Mouse (Mus musculus) MEL (cell line): ENCODE results near the gene Pold4. TPM values are rescaled to one million over a fixed set of nuclear protein-coding genes. Genes with fewer than 3 reads are reported as not detected.

ENCODE experiments used
- DNase-seq: peaks from one replicate; pipeline ENCODE4 v3.0.0; 2011; ENCODE audit warnings: low read depth, low spot score
- H3K27ac ChIP-seq: 2 replicates; pipeline ENCODE4 v1.5.1; 2012; ENCODE audit warnings: low read depth, mild to moderate bottlenecking, control low read depth, low read length, moderate library complexity; ENCODE audit not compliant: control insufficient read depth
- H3K27me3 ChIP-seq, 2 experiments: fragments of 150-350 bp in 1 of 2; sonication (generic) in 1 of 2; 2 replicates each; pipeline ENCODE4 v1.6.1; 2012; ENCODE audit warnings: low read length in 2 of 2, mild to moderate bottlenecking in 2 of 2, improper control_type of control experiment in 1 of 2, moderate library complexity in 1 of 2; ENCODE audit not compliant: insufficient read depth in 2 of 2, control insufficient read depth in 1 of 2
- H3K36me3 ChIP-seq, 2 experiments: 2 replicates each; pipeline ENCODE4 v1.6.1; 2012 to 2014; ENCODE audit warnings: low read length in 2 of 2, improper control_type of control experiment in 1 of 2, inconsistent platforms in 1 of 2, mild to moderate bottlenecking in 1 of 2; ENCODE audit not compliant: insufficient read depth in 2 of 2, control insufficient read depth in 1 of 2
- H3K4me1 ChIP-seq, 2 experiments: fragments of 150-350 bp in 1 of 2; sonication (generic) in 1 of 2; 2 replicates each; pipeline ENCODE4 v1.6.1; 2012; ENCODE audit warnings: low read length in 2 of 2, improper control_type of control experiment in 1 of 2, mild to moderate bottlenecking in 1 of 2; ENCODE audit not compliant: insufficient read depth in 2 of 2, control insufficient read depth in 1 of 2
- H3K4me3 ChIP-seq, 2 experiments: fragments of 150-350 bp in 1 of 2; sonication (generic) in 1 of 2; 2 replicates each; pipeline ENCODE4 v1.5.1; 2012; ENCODE audit warnings: low read depth in 2 of 2, low read length in 2 of 2, mild to moderate bottlenecking in 2 of 2, moderate library complexity in 2 of 2, control low read depth in 1 of 2, improper control_type of control experiment in 1 of 2; ENCODE audit not compliant: control insufficient read depth in 1 of 2, insufficient read depth in 1 of 2
- H3K79me2 ChIP-seq: 2 replicates; pipeline ENCODE4 v1.6.1; 2012; ENCODE audit warnings: mild to moderate bottlenecking, low read length, moderate library complexity; ENCODE audit not compliant: control insufficient read depth, poor library complexity, insufficient read depth
- H3K9ac ChIP-seq: 2 replicates; pipeline ENCODE4 v1.6.1; 2012; ENCODE audit warnings: low read depth, mild to moderate bottlenecking, control low read depth, low read length, moderate library complexity; ENCODE audit not compliant: control insufficient read depth, poor library complexity, severe bottlenecking
- H3K9me3 ChIP-seq: fragments of 150-350 bp; sonication (generic); replicated peaks from 2 replicates; pipeline ENCODE4 v1.6.1; 2012; ENCODE audit warnings: mild to moderate bottlenecking, low read length, improper control_type of control experiment, moderate library complexity; ENCODE audit not compliant: insufficient read depth
- BHLHE40 ChIP-seq: IDR thresholded peaks from 2 replicates; pipeline ENCODE4 v1.6.1; 2012; ENCODE audit warnings: low read depth, mild to moderate bottlenecking, inconsistent platforms, low read length, improper control_type of control experiment, borderline replicate concordance
- EP300 ChIP-seq, 2 experiments: IDR thresholded peaks; 2 replicates each; pipeline ENCODE4 v1.6.1; 2011; ENCODE audit warnings: improper control_type of control experiment in 2 of 2, low read length in 2 of 2, low read depth in 1 of 2, mild to moderate bottlenecking in 1 of 2
- GATA1 ChIP-seq: IDR thresholded peaks from 2 replicates; pipeline ENCODE4 v1.6.1; 2011; ENCODE audit warnings: low read depth, low read length, improper control_type of control experiment
- MAFK ChIP-seq: IDR thresholded peaks from 2 replicates; pipeline ENCODE4 v1.6.1; 2011; ENCODE audit warnings: low read depth, mild to moderate bottlenecking, low read length, improper control_type of control experiment, borderline replicate concordance
- MXI1 ChIP-seq: IDR thresholded peaks from 2 replicates; pipeline ENCODE4 v1.6.1; 2011; ENCODE audit warnings: mild to moderate bottlenecking, low read depth, low read length, improper control_type of control experiment
- MYB ChIP-seq: IDR thresholded peaks from 2 replicates; pipeline ENCODE4 v1.6.1; 2011; ENCODE audit warnings: mild to moderate bottlenecking, low read depth, low read length, improper control_type of control experiment
- NELFE ChIP-seq: IDR thresholded peaks from 2 replicates; pipeline ENCODE4 v1.6.1; 2011; ENCODE audit warnings: low read depth, low read length, improper control_type of control experiment
- POLR2AphosphoS5 ChIP-seq: IDR thresholded peaks from 2 replicates; pipeline ENCODE4 v1.6.1; 2012; ENCODE audit warnings: low read depth, borderline replicate concordance, mild to moderate bottlenecking, inconsistent platforms, low read length, moderate library complexity, mixed read lengths
- RCOR1 ChIP-seq: IDR thresholded peaks from 2 replicates; pipeline ENCODE4 v1.6.1; 2012; ENCODE audit warnings: low read depth, mild to moderate bottlenecking, inconsistent platforms, low read length, improper control_type of control experiment
- TAL1 ChIP-seq: IDR thresholded peaks from 2 replicates; pipeline ENCODE4 v1.6.1; 2012; ENCODE audit warnings: mild to moderate bottlenecking, inconsistent platforms, low read length, moderate library complexity, mixed read lengths
- USF1 ChIP-seq: IDR thresholded peaks from 2 replicates; pipeline ENCODE4 v1.6.1; 2014; ENCODE audit warnings: low read depth, mild to moderate bottlenecking, inconsistent platforms, low read length, improper control_type of control experiment, moderate library complexity
- ZC3H11A ChIP-seq: IDR thresholded peaks from 2 replicates; pipeline ENCODE4 v1.6.1; 2012; ENCODE audit warnings: low read depth, mild to moderate bottlenecking, inconsistent platforms, low read length, improper control_type of control experiment
- polyA plus RNA-seq, 2 experiments: library from polyadenylated mRNA; stranded (reverse) in 1 of 2; unstranded in 1 of 2; fragments of >175 nt in 1 of 2; fragments of >200 nt in 1 of 2; gene quantifications; 2 replicates each; pipeline versions ENCODE4 v1.2.1 to v1.2.4; 2012; ENCODE audit warnings: low replicate concordance in 2 of 2, low read depth in 1 of 2; ENCODE audit not compliant: insufficient read length in 2 of 2, insufficient read depth in 1 of 2, missing spikeins in 1 of 2
- total RNA-seq: library from RNA; depleted of rRNA; stranded (reverse); fragments of 300-350 nt; gene quantifications from 2 replicates; pipeline ENCODE4 v1.2.3, GENCODE M21; 2012

Gene Pold4
- total and polyA plus RNA-seq, 3 experiments, result 18.5 to 40.4 TPM; not detected in 1

- TF ChIP-seq GATA1, result no peak
- TF ChIP-seq ZC3H11A, result no peak
- no peak for TF ChIP-seq BHLHE40
- TF ChIP-seq, all 39 proteins: peak for 6
These were observed 37.1 kb downstream of the Pold4 start, which contains the start of gene Ssh3 (continued) for GRCm38 (mm10) chr19:4268566-4269361.

DNA sequence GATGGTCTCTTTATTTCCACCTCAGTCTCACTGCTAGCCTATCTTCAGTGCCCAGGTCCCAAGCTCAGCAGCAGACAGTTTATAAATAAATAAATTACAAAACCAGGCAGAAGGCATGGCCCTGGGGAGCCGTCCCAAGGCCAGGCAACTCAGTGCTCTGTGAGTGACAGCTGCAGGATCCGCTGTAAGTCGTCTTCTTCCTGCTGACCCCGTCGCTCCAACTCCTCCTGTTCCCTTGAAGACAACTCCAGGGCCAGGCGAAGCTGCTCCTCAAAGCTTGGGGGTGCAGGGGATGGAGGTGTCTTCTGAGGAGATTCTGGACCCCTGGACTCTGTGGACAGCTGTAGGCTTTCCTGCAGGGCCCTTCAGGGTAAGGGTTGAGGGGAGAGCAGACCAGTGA, 38.5 kb downstream of the Pold4 start:
- Histone ChIP-seq H3K27ac (no peak overlapping the region), H3K27me3 (no peaks in the 10 kb centered on the region), H3K4me1 (peaks cover 3% of the 10 kb centered on the region in 2 experiments; a peak in 3 of 4 replicates), H3K79me2 (no peaks in the 10 kb centered on the region; the same call in 1 of the 2 replicates), H3K4me3 (no peak overlapping the region), H3K9me3 (no peaks in the 10 kb centered on the region), H3K9ac (no peak overlapping the region), H3K36me3 (no peaks in the 10 kb centered on the region)
- TF ChIP-seq MAFK, result no peak
- no peak for TF ChIP-seq NELFE
- no peak for TF ChIP-seq RCOR1
- TF ChIP-seq BHLHE40, result no peak
- TF ChIP-seq MXI1, result no peak
- no peak for DNase-seq

GRCm38 (mm10) chr19:4270972-4271371, 39.3 kb downstream of the Pold4 start:
- Histone ChIP-seq H3K79me2 (no peaks in the 10 kb centered on the region; the same call in 1 of the 2 replicates), H3K4me1 (peaks cover 3% of the 10 kb centered on the region in 2 experiments; a peak in 3 of 4 replicates), H3K9me3 (no peaks in the 10 kb centered on the region), H3K36me3 (no peaks in the 10 kb centered on the region), H3K27me3 (no peaks in the 10 kb centered on the region), H3K9ac (no peak overlapping the region), H3K27ac (no peak overlapping the region), H3K4me3 (no peak overlapping the region)
- DNase-seq, result no peak
- no peak for TF ChIP-seq BHLHE40
- no peak for TF ChIP-seq POLR2AphosphoS5
- TF ChIP-seq USF1, result no peak
- no peak for TF ChIP-seq MYB
- TF ChIP-seq TAL1, result no peak
- TF ChIP-seq EP300 (IDR thresholded peaks at IDR 0.05; ENCODE audit: low read depth in 1 of 2, low read length in 2 of 2), result no peak
